Mouse (Mus musculus) intestine, embryonic 15.5 days (tissue): Measurements from ENCODE around the gene Obscn. TPM values are rescaled to one million over a fixed set of nuclear protein-coding genes. Genes with fewer than 3 reads are reported as not detected.

Source experiments
- ATAC-seq: fragments of 200-750 bp; cut with Nextera tagmentation; 2 replicates; pipeline ENCODE4 v1.8.0; 2017; ENCODE audit warnings: moderate TSS enrichment, moderate library complexity
- H3K27ac ChIP-seq: fragments of 300-500 bp; sonication (generic); 2 replicates; pipeline ENCODE4 v1.5.1; 2015; ENCODE audit warnings: mild to moderate bottlenecking, inconsistent platforms
- H3K27me3 ChIP-seq: fragments of 300-500 bp; sonication (generic); replicated peaks from 2 replicates; pipeline ENCODE4 v1.6.1; 2015; ENCODE audit warnings: inconsistent platforms
- H3K36me3 ChIP-seq: fragments of 300-500 bp; sonication (generic); 2 replicates; pipeline ENCODE4 v1.6.1; 2015; ENCODE audit warnings: inconsistent platforms
- H3K4me1 ChIP-seq: fragments of 300-500 bp; sonication (generic); replicated peaks from 2 replicates; pipeline ENCODE4 v1.6.1; 2015; ENCODE audit warnings: inconsistent platforms
- H3K4me2 ChIP-seq: fragments of 300-500 bp; sonication (generic); replicated peaks from 2 replicates; pipeline ENCODE4 v1.6.1; 2015; ENCODE audit warnings: mild to moderate bottlenecking, inconsistent platforms
- H3K4me3 ChIP-seq: fragments of 300-500 bp; sonication (generic); replicated peaks from 2 replicates; pipeline ENCODE4 v1.5.1; 2015; ENCODE audit warnings: inconsistent platforms
- H3K9ac ChIP-seq: fragments of 300-500 bp; sonication (generic); 2 replicates; pipeline ENCODE4 v1.6.1; 2015; ENCODE audit warnings: inconsistent platforms
- H3K9me3 ChIP-seq: fragments of 300-500 bp; sonication (generic); 2 replicates; pipeline ENCODE4 v1.6.1; 2016; ENCODE audit warnings: inconsistent platforms
- WGBS: fragments of 180-500 bp; shearing (Covaris S2); methylation state at CpG from one replicate; pipeline ENCODE4 v1.1.7; 2015; 5-methylcytosine and 5-hydroxymethylcytosine counted together
- polyA plus RNA-seq: library from polyadenylated mRNA; unstranded; fragments of >200 nt; fragmentation: Nextera tagmentation; extraction: Ambion mirVana; gene quantifications from 2 replicates; pipeline ENCODE4 v1.2.1, GENCODE M21; 2015

Gene Obscn
- polyA plus RNA-seq, 1 experiment from 2014 or later, result 1.3 TPM

DNA sequence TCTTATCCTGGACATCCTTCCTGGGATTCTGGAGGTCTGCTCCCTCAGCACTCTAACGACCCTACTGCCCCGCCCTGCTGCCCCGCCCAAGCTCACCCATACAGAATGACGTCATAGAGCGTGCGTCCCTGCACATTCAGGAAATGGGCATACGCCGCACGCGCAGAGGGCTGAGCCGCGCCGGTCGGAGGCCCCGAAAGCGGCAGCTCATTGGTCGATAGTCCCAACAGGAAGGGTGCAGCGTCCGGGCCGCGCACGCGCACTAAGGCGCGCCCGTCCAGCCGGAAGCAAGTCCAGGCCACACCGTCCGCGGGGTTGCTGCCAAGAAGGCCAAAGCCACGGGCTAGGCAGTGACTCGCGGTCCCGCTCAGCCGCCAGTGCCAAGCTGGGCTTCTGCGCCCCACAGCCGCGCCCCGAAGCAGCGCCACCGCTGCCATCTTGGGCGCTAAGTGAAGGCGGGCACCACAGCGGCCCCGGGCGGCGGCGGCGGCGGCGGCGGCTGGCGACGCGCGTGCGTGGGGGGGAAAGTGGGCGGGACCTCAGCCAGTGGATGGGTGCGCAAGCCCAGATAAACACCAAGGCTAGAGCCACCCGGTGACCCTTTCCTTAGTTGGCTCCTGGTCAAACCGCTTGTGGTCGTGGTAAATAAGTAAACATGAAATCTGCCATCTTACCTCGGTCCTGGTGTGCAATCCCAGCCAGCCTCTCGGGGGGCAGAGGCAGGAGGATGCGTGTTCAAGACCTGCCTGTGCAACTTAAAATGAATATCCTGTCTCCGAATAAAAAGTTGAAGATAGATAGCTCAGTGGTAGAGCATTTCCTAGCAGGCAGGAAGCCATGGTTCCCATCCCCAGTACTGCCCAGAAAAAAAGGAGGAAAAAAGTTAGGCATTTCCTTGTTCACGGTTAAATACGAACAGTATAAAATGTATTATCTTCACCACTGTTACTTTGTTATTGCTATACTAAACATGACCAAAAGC, 27.3 kb upstream of the Obscn start, which contains the start of gene Iba57:
TSS of gene Iba57 (minus strand) at position 485 of the 982 bp plus-strand sequence.
- Histone ChIP-seq H3K4me1 (peaks cover 12% of the 10 kb centered on the region; the same call in 1 of the 2 replicates), H3K9ac (peak within 1 kb of the TSS; percentile 97), H3K4me3 (peak within 1 kb of the TSS; percentile 73), H3K4me2 (peak within 1 kb of the TSS; percentile 70), H3K27ac (peak within 1 kb of the TSS; percentile 99), H3K36me3 (no peaks in the 10 kb centered on the region), H3K9me3 (no peaks in the 10 kb centered on the region), H3K27me3 (no peaks in the 10 kb centered on the region)
- peak; percentile 99 for ATAC-seq
- WGBS, result 2% methylated on average over 68 of the region's 68 CpGs

DNA sequence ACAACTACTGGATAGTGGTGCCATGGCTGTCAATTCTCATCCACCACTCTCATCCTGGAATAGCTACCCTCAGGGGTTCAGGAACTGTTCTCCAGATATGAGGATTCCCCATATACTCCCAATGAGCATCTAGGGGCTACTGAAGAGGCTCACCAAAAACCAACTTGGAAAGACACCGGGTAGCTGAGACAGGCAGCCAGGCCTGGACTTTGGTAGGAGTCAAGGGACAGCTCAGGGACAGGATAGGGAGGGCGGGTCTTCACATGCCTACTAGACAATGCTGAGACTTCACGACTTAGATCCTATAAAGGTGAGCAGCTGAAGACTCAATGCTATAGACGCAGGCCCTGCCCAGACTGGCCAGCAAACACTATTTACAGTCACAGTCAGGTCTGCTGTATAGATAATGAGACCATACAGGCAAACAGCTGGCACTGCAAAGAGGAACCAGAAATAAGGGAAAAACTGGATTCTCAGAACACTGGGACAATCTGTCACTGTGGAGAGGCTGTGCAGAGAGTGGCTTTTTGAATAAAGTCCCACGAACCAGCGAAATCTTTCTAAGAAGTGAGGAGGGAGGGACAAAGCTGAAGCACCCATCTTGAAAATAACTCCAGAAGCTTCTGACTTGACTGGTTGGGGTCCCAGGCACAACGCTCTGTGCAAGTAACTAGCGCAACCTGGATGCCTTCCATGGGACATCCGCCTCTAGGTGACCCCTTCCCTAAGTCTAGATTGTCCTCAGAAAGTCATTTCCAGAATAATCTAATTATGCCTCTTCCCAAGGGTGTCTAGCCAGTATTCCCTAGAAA, 26.4 kb upstream of the Obscn start:
- Histone ChIP-seq H3K9ac (peak overlapping the region; percentile 14), H3K4me2 (peak overlapping the region; percentile 70), H3K36me3 (no peaks in the 10 kb centered on the region), H3K27me3 (no peaks in the 10 kb centered on the region), H3K9me3 (no peaks in the 10 kb centered on the region), H3K4me3 (peak overlapping the region; percentile 73), H3K27ac (peak overlapping the region; percentile 66), H3K4me1 (peaks cover 12% of the 10 kb centered on the region; the same call in 1 of the 2 replicates)
- WGBS, result 53% methylated on average over 9 of the region's 9 CpGs
- no peak; the same call in 1 of the 2 replicates for ATAC-seq

DNA sequence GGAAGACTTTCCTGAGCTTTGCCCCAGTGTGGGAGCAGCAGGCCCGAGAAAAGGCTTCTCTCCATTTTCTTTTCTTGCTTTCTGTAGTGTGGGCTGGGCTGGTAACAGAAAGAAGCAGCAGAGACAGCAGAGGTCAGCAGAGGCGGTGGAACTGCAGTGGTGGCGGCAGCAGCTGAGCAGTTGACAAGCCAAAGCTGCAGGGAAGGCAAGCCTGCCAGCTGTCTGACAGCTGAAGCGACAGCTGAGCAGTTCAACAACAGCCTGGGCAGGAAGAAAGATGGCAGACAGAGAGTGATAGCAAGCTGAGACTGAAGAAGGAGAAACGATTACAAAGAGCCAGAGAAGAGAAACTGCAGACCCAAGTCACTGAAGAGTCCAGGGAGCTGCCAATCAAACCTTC, 25.2 kb upstream of the Obscn start:
- H3K36me3 ChIP-seq, result no peaks in the 10 kb centered on the region; the same call in 1 of the 2 replicates
- H3K9ac ChIP-seq, result no peak overlapping the region
- no peak for ATAC-seq
- H3K27me3 ChIP-seq, result no peaks in the 10 kb centered on the region
- H3K4me2 ChIP-seq, result no peak overlapping the region
- H3K4me1 ChIP-seq, result peaks cover 12% of the 10 kb centered on the region; the same call in 1 of the 2 replicates
- H3K27ac ChIP-seq, result no peak overlapping the region
- H3K9me3 ChIP-seq, result no peaks in the 10 kb centered on the region
- WGBS, result 67% methylated on average over 5 of the region's 5 CpGs
- H3K4me3 ChIP-seq, result no peak overlapping the region

DNA sequence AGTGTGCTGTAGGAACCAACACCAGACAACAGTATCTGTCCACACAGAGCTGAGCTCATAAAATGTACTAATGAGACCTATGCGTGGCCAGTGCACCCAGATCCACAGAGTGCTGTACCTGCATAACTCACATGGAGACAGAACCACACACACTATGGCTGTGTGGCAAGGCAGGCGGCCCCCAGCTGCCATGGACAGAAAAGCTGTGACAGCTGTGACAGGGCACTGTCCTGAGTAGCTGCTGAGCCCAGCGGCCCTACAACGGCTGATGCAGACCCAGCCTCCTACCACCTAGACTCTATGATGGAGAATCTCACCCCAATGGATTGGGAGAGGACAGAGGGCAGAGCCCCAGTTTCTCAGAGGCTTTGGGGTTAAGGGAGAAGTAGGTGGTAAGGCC, 23.4 kb upstream of the Obscn start:
- peaks cover 12% of the 10 kb centered on the region; the same call in 1 of the 2 replicates for H3K4me1 ChIP-seq
- no peaks in the 10 kb centered on the region for H3K27me3 ChIP-seq
- H3K4me2 ChIP-seq, result no peak overlapping the region
- ATAC-seq, result no peak
- 89% methylated on average over 4 of the region's 4 CpGs for WGBS
- H3K27ac ChIP-seq, result no peak overlapping the region
- H3K9ac ChIP-seq, result no peak overlapping the region
- H3K4me3 ChIP-seq, result no peak overlapping the region
- H3K9me3 ChIP-seq, result no peaks in the 10 kb centered on the region
- H3K36me3 ChIP-seq, result no peaks in the 10 kb centered on the region; the same call in 1 of the 2 replicates

GRCm38 (mm10) chr11:59159099-59159498, 22.9 kb upstream of the Obscn start:
- WGBS, result 91% methylated on average over 13 of the region's 13 CpGs
- Histone ChIP-seq H3K4me3 (no peak overlapping the region), H3K9me3 (no peaks in the 10 kb centered on the region), H3K4me2 (no peak overlapping the region), H3K27me3 (no peaks in the 10 kb centered on the region), H3K9ac (no peak overlapping the region), H3K4me1 (peaks cover 8% of the 10 kb centered on the region; the same call in 1 of the 2 replicates), H3K36me3 (no peaks in the 10 kb centered on the region; the same call in 1 of the 2 replicates), H3K27ac (no peak overlapping the region)
- ATAC-seq, result no peak

DNA sequence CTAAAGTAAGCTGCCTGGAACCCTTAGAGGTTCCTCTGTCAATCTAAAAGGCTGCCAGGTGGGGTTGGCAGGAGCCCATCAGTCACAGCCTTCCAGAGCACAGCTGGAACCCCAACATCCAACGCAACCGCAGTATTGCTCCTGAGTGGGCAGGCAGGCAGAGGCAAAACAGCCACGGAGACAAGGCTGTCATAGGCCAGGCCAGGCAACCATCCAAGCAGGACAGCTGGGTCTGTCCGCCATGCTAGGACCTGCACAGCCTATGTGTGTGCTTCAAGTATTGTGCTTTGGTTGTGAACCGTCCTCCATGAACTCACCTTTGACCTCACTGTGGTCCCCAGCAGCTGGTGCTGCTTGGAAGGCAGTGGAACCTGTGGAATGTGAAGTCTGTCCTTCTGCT, 19.7 kb upstream of the Obscn start:
- WGBS, result 89% methylated on average over 5 of the region's 5 CpGs
- H3K9ac ChIP-seq, result no peak overlapping the region

GRCm38 (mm10) chr11:59154220-59154619, 18.0 kb upstream of the Obscn start:
- Histone ChIP-seq H3K9me3 (no peaks in the 10 kb centered on the region), H3K27me3 (no peaks in the 10 kb centered on the region), H3K4me1 (no peaks in the 10 kb centered on the region), H3K27ac (no peak overlapping the region), H3K4me2 (no peak overlapping the region), H3K4me3 (no peak overlapping the region), H3K9ac (no peak overlapping the region), H3K36me3 (no peaks in the 10 kb centered on the region; the same call in 1 of the 2 replicates)
- no peak for ATAC-seq
- WGBS, result 80% methylated on average over 7 of the region's 7 CpGs

More for the DNA sequence above, 19.7 kb upstream of the Obscn start:
- Histone ChIP-seq H3K36me3 (no peaks in the 10 kb centered on the region; the same call in 1 of the 2 replicates), H3K27me3 (no peaks in the 10 kb centered on the region), H3K4me3 (no peak overlapping the region), H3K4me1 (no peaks in the 10 kb centered on the region), H3K4me2 (no peak overlapping the region), H3K27ac (no peak overlapping the region), H3K9me3 (no peaks in the 10 kb centered on the region)
- no peak for ATAC-seq

DNA sequence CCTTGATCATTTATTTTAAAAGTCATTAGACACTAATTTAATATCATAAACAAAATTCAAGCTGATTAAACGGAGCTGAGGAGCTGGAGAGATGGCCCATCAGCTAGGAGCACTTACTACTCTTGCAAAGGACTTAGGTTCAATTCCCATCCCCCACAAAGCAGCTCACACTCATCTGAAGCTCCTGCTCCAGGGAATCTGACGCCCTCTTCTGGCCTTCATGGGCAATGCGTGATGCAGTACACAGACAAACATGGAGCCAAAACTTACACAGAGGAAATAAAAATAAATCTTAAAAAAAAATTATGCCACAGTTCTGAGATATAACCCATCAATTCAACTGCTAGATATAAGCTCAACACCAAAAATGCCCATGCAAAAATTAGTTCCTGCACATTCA, 15.5 kb upstream of the Obscn start:
- Histone ChIP-seq H3K27me3 (no peaks in the 10 kb centered on the region), H3K27ac (no peak overlapping the region), H3K4me1 (no peaks in the 10 kb centered on the region), H3K9ac (no peak overlapping the region), H3K4me2 (no peak overlapping the region), H3K36me3 (no peaks in the 10 kb centered on the region), H3K4me3 (no peak overlapping the region), H3K9me3 (no peaks in the 10 kb centered on the region)
- no peak for ATAC-seq
- 25% methylated on average over 3 of the region's 3 CpGs for WGBS

- Histone ChIP-seq H3K9me3 (no peaks in the 10 kb centered on the region), H3K36me3 (no peaks in the 10 kb centered on the region), H3K4me3 (no peak overlapping the region), H3K4me2 (no peak overlapping the region), H3K27ac (no peak overlapping the region), H3K9ac (no peak overlapping the region), H3K4me1 (no peaks in the 10 kb centered on the region), H3K27me3 (no peaks in the 10 kb centered on the region)
- no peak for ATAC-seq
- WGBS, result 53% methylated on average over 3 of the region's 3 CpGs
These were observed 13.1 kb upstream of the Obscn start for GRCm38 (mm10) chr11:59149302-59149701.

DNA sequence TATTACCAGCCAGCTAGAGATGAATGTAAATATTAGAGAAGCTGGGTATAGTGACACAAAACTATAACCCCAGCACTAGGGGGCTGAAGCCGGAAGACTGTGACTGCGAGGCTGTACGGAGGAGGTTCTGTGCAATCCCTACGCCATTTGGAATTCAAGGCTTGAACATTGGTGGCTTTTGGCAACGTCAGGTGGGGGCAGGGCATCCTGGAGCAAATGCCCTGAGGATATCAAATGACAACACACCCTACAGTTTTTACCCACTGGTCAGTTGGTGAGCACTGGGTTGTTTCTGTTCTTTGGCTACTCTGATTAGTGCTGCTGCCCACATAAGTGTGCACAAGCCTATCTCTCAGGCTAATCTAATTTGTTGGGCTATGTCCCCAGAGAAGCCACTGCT, 6.8 kb upstream of the Obscn start:
- 77% methylated on average over 5 of the region's 5 CpGs for WGBS
- Histone ChIP-seq H3K4me2 (no peak overlapping the region), H3K9me3 (no peaks in the 10 kb centered on the region), H3K4me1 (peaks cover 6% of the 10 kb centered on the region; the same call in 1 of the 2 replicates), H3K4me3 (no peak overlapping the region), H3K36me3 (no peaks in the 10 kb centered on the region), H3K27ac (no peak overlapping the region), H3K9ac (no peak overlapping the region), H3K27me3 (0 out of 2 replicates have a peak, but pooled peaks cover 2% of the 10 kb centered on the region)
- ATAC-seq, result no peak

DNA sequence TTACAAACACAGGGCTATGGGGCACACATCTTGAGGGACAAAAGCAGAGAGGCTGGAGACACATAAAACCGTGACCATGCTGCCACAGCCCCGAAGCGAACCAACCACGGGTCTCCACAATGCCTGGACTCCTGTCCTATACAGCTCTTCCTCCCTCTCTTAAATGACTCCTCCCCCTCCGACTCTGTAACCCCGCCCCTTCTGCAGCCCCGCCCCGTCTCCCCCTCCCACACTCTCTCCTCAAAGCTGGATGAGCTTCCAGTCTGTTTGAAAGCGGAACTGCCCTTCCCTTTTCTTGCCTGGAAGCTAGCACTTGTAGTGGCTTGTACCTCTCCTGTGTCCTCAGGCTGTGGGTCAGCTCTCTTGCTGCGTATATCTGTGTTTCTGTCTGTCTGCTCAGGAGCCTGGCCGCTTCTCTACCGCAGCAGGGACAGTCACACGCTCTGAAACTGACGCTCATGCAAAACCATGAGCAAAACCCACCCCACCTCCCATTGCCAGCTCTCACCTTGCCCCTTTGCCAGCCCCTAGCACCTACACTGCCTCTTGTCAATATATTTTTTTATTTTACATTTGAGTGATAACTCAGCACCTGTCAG, 5.7 kb upstream of the Obscn start:
- Histone ChIP-seq H3K36me3 (no peaks in the 10 kb centered on the region), H3K4me1 (peaks cover 6% of the 10 kb centered on the region; the same call in 1 of the 2 replicates), H3K9ac (no peak overlapping the region), H3K27me3 (peaks cover 12% of the 10 kb centered on the region), H3K4me2 (peak overlapping the region; percentile 43), H3K4me3 (no peak overlapping the region; the same call in 1 of the 2 replicates), H3K27ac (no peak overlapping the region), H3K9me3 (no peaks in the 10 kb centered on the region)
- peak; percentile 84 for ATAC-seq
- 11% methylated on average over 14 of the region's 14 CpGs for WGBS
